Comparison of ENCODE assay signal across 11 mouse cellular contexts in the genomic region with DNA sequence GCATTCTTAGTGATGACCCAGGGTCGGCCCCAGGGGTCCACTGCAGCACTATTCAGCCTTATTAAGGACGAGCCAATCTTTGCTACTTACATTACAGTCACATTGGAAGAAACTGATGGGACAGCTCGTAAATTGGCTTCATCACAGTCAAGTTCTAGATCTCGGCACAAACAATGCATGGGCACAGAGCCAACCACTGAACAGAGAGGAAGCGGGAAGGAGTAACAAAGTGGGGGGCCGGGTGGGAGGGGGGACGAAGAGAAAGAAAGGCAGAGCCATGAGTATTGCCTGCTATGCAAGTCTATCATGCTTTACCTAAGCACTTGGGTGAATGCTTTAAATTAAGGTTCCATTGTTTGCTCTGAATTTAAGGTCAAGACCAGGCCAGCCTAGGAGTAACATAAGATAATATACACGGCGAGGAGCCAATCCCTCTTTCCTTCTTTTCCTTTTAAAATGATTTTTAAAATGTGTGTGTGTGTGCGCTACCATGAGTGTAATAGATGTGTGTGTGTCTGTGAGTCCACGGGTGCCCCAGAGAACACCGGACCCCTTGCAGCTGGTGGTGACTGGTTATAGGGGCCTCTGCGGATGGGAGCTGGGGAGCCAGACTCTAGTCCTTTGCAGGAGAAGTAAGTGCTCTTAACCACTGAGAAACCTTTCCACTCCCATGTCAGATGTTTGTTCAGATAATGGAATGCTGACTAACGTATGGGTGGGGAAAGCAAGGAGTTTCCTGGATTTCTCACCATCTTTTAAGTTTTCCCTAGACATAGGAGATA. TPM values are rescaled to one million over a fixed set of nuclear protein-coding genes. Genes with fewer than 3 reads are reported as not detected.
DNase-seq lines count a peak whose midpoint lies in the region; ATAC-seq lines count a peak whose summit lies in the region.
"Had no signal": no experiment of that assay in that cellular context is flagged by ENCODE, and none has a peak within 500 bp of the region (broad histone marks: within the 10 kb centered on the region; RNA-seq: fewer than 3 reads in every experiment).

No protein-coding gene starts in this region.

- H3K4me2 ChIP-seq in heart, embryonic 11.5 days: no peak overlapping the region
- 0 out of 2 replicates have a peak overlapping the region, but pooled peaks have one; percentile 1 for H3K4me2 ChIP-seq in midbrain, embryonic 13.5 days (replicated peaks)
- no peak overlapping the region for H3K4me2 ChIP-seq in midbrain, embryonic 15.5 days
- H3K4me2 ChIP-seq in lung, embryonic 15.5 days: no peak overlapping the region
- H3K4me2 ChIP-seq: embryonic facial prominence, embryonic 12.5 days; limb, embryonic 13.5 days had no signal

- 72% methylated on average over 14 of the region's 14 CpGs for WGBS in heart, embryonic 11.5 days (ENCODE audit: insufficient replicate concordance)
- 58% methylated on average over 14 of the region's 14 CpGs for WGBS in midbrain, embryonic 13.5 days
- 59% methylated on average over 14 of the region's 14 CpGs for WGBS in midbrain, embryonic 15.5 days
- 45% methylated on average over 14 of the region's 14 CpGs for WGBS in lung, embryonic 15.5 days

- H3K27ac ChIP-seq in heart, embryonic 11.5 days (ENCODE audit: low read depth, low read length): no peak overlapping the region; the same call in 1 of the 2 replicates
- no peak overlapping the region for H3K27ac ChIP-seq in midbrain, embryonic 13.5 days
- no peak overlapping the region for H3K27ac ChIP-seq in midbrain, embryonic 15.5 days
- 0 out of 2 replicates have a peak overlapping the region, but pooled peaks have one; percentile 9 for H3K27ac ChIP-seq in lung, embryonic 15.5 days
- H3K27ac ChIP-seq: embryonic facial prominence, embryonic 12.5 days; limb, embryonic 13.5 days had no signal

- DNase-seq in heart, adult 8-10 months (ENCODE audit: low spot score): peak; percentile 35
- DNase-seq in retina, postnatal 1 day: peak; percentile 81
- DNase-seq in urinary bladder, postnatal 4 days (ENCODE audit: low spot score in 2 of 2): no peak

- no peaks in the 10 kb centered on the region for H3K27me3 ChIP-seq in heart, embryonic 11.5 days (ENCODE audit: control insufficient read depth, insufficient read depth, low read length)
- no peaks in the 10 kb centered on the region for H3K27me3 ChIP-seq in midbrain, embryonic 13.5 days
- H3K27me3 ChIP-seq in midbrain, embryonic 15.5 days (replicated peaks): no peaks in the 10 kb centered on the region
- H3K27me3 ChIP-seq in lung, embryonic 15.5 days: no peaks in the 10 kb centered on the region
- H3K27me3 ChIP-seq: embryonic facial prominence, embryonic 12.5 days; limb, embryonic 13.5 days had no signal

- 0 out of 2 replicates have a peak, but pooled peaks cover 3% of the 10 kb centered on the region for H3K9me3 ChIP-seq in heart, embryonic 11.5 days (replicated peaks; ENCODE audit: control insufficient read depth, low read length)
- no peaks in the 10 kb centered on the region for H3K9me3 ChIP-seq in midbrain, embryonic 13.5 days
- no peaks in the 10 kb centered on the region for H3K9me3 ChIP-seq in midbrain, embryonic 15.5 days
- H3K9me3 ChIP-seq in lung, embryonic 15.5 days: no peaks in the 10 kb centered on the region
- H3K9me3 ChIP-seq: embryonic facial prominence, embryonic 12.5 days; limb, embryonic 13.5 days had no signal

- no peak for ATAC-seq in heart, embryonic 11.5 days (replicated peaks; ENCODE audit: insufficient number of reproducible peaks, low FRiP score, low TSS enrichment)
- ATAC-seq in midbrain, embryonic 13.5 days: no peak
- no peak for ATAC-seq in midbrain, embryonic 15.5 days (replicated peaks)
- peak; percentile 70; the same call in 1 of the 2 replicates for ATAC-seq in lung, embryonic 15.5 days (ENCODE audit: borderline replicate concordance, extremely low read depth, low FRiP score, low TSS enrichment)
- no peak for ATAC-seq in megakaryocyte progenitor cell, adult 5-6 weeks (replicated peaks; ENCODE audit: poor library complexity)
- ATAC-seq: activated CD4-positive, CD25-positive, alpha-beta regulatory T cell, adult 4 months had no signal

- no peak overlapping the region for H3K9ac ChIP-seq in heart, embryonic 11.5 days (ENCODE audit: low read depth, low read length)
- H3K9ac ChIP-seq in midbrain, embryonic 13.5 days (replicated peaks): no peak overlapping the region
- H3K9ac ChIP-seq in midbrain, embryonic 15.5 days: no peak overlapping the region
- no peak overlapping the region for H3K9ac ChIP-seq in lung, embryonic 15.5 days
- H3K9ac ChIP-seq: embryonic facial prominence, embryonic 12.5 days; limb, embryonic 13.5 days had no signal

- H3K4me3 ChIP-seq in heart, embryonic 11.5 days (ENCODE audit: low read depth, low read length): no peak overlapping the region
- no peak overlapping the region for H3K4me3 ChIP-seq in midbrain, embryonic 13.5 days (replicated peaks)
- H3K4me3 ChIP-seq in midbrain, embryonic 15.5 days: no peak overlapping the region
- H3K4me3 ChIP-seq in lung, embryonic 15.5 days: no peak overlapping the region
- H3K4me3 ChIP-seq: embryonic facial prominence, embryonic 12.5 days; limb, embryonic 13.5 days had no signal

- H3K4me1 ChIP-seq in heart, embryonic 11.5 days (ENCODE audit: control insufficient read depth, insufficient read depth, low read length): no peaks in the 10 kb centered on the region
- H3K4me1 ChIP-seq in midbrain, embryonic 13.5 days (replicated peaks): peaks cover 6% of the 10 kb centered on the region; the same call in 1 of the 2 replicates
- no peaks in the 10 kb centered on the region for H3K4me1 ChIP-seq in midbrain, embryonic 15.5 days
- peaks cover 16% of the 10 kb centered on the region for H3K4me1 ChIP-seq in lung, embryonic 15.5 days
- H3K4me1 ChIP-seq: embryonic facial prominence, embryonic 12.5 days; limb, embryonic 13.5 days had no signal

- no peaks in the 10 kb centered on the region for H3K36me3 ChIP-seq in heart, embryonic 11.5 days (ENCODE audit: control insufficient read depth, insufficient read depth, low read length)
- H3K36me3 ChIP-seq in midbrain, embryonic 13.5 days: no peaks in the 10 kb centered on the region
- no peaks in the 10 kb centered on the region for H3K36me3 ChIP-seq in midbrain, embryonic 15.5 days (replicated peaks)
- H3K36me3 ChIP-seq in lung, embryonic 15.5 days: no peaks in the 10 kb centered on the region
- H3K36me3 ChIP-seq: embryonic facial prominence, embryonic 12.5 days; limb, embryonic 13.5 days had no signal

RNA-seq across cellular contexts. Expression of gene Etfdh, which starts 53.2 kb away (rescaled TPM):
- total RNA-seq in heart, adult 8-10 months (2022): 100 to 1,000 TPM; 563 to 663 (median 598) TPM
- polyA plus RNA-seq in heart, embryonic 11.5 days (2014; fragmentation: Nextera tagmentation; extraction: Ambion mirVana): 124 and 141 TPM in 2 replicates
- polyA plus RNA-seq in midbrain, embryonic 13.5 days (2015; fragmentation: Nextera tagmentation; extraction: Ambion mirVana): 45.1 and 49.3 TPM in 2 replicates
- 40.2 and 45.7 TPM in 2 replicates for polyA plus RNA-seq in midbrain, embryonic 15.5 days (2015; fragmentation: Nextera tagmentation; extraction: Ambion mirVana)
- polyA plus RNA-seq in lung, embryonic 15.5 days (2015; fragmentation: Nextera tagmentation; extraction: Ambion mirVana): 53.6 and 55.6 TPM in 2 replicates
- 40.3 and 42.5 TPM in 2 replicates for total RNA-seq in megakaryocyte progenitor cell, adult 5-6 weeks (2015)
- 60.0 and 73.8 TPM in 2 replicates for total RNA-seq in megakaryocyte progenitor cell, adult 5-6 weeks (2017)

RNA-seq across cellular contexts. Expression of gene 4930579G24Rik, which starts 53.7 kb away (rescaled TPM):
- 1 to 10 TPM; 1.6 to 1.7 (median 1.6) TPM for total RNA-seq in heart, adult 8-10 months (2022)
- 26.1 and 30.1 TPM in 2 replicates for polyA plus RNA-seq in heart, embryonic 11.5 days (2014; fragmentation: Nextera tagmentation; extraction: Ambion mirVana)
- polyA plus RNA-seq in midbrain, embryonic 13.5 days (2015; fragmentation: Nextera tagmentation; extraction: Ambion mirVana): 9.9 and 10.9 TPM in 2 replicates
- polyA plus RNA-seq in midbrain, embryonic 15.5 days (2015; fragmentation: Nextera tagmentation; extraction: Ambion mirVana): 6.3 and 7.7 TPM in 2 replicates
- 34.9 and 36.4 TPM in 2 replicates for polyA plus RNA-seq in lung, embryonic 15.5 days (2015; fragmentation: Nextera tagmentation; extraction: Ambion mirVana)
- 38.3 and 42.3 TPM in 2 replicates for total RNA-seq in megakaryocyte progenitor cell, adult 5-6 weeks (2015)
- total RNA-seq in megakaryocyte progenitor cell, adult 5-6 weeks (2017): 14.4 and 15.7 TPM in 2 replicates

RNA-seq across cellular contexts. Expression of gene Rxfp1, which starts 55.1 kb away (rescaled TPM):
- total RNA-seq in heart, adult 8-10 months (2022): 1 to 10 TPM; 1.0 to 2.1 (median 2.0) TPM
- polyA plus RNA-seq in heart, embryonic 11.5 days (2014; fragmentation: Nextera tagmentation; extraction: Ambion mirVana): 5.4 and 6.0 TPM in 2 replicates
- not detected in 2 replicates for polyA plus RNA-seq in midbrain, embryonic 13.5 days (2015; fragmentation: Nextera tagmentation; extraction: Ambion mirVana)
- 0.10 TPM in 1 of 2 replicates, not detected in the other for polyA plus RNA-seq in midbrain, embryonic 15.5 days (2015; fragmentation: Nextera tagmentation; extraction: Ambion mirVana)
- polyA plus RNA-seq in lung, embryonic 15.5 days (2015; fragmentation: Nextera tagmentation; extraction: Ambion mirVana): 0.63 and 1.3 TPM in 2 replicates
- not detected in 2 replicates for total RNA-seq in megakaryocyte progenitor cell, adult 5-6 weeks (2015)
- not detected in 2 replicates for total RNA-seq in megakaryocyte progenitor cell, adult 5-6 weeks (2017)
- polyA plus RNA-seq: activated CD4-positive, CD25-positive, alpha-beta regulatory T cell, adult 4 months had no signal

Comparison
In these comparisons a context has a peak if more than half of its experiments do, and no peak if none do; other contexts are left out.
1. DNase-seq: peak in heart, adult 8-10 months (single experiment) and retina, postnatal 1 day (single experiment); none in urinary bladder, postnatal 4 days (0 of 2).